Mouse (Mus musculus) gonadal fat pad, adult 2 months (tissue): ENCODE results near the gene Abcd2. TPM values are rescaled to one million over a fixed set of nuclear protein-coding genes. Genes with fewer than 3 reads are reported as not detected.

Experiments used
- DNase-seq: peaks from one replicate; pipeline ENCODE4 v3.0.0-alpha.2; 2012; ENCODE audit warnings: low read depth
- polyA plus RNA-seq: library from polyadenylated mRNA; depleted of rRNA; stranded (reverse); fragments of >200 nt; gene quantifications from 2 replicates; pipeline ENCODE4 v1.2.3, GENCODE M21; 2012; rRNA removed

Abcd2 gene
- 67.7 and 80.2 TPM in 2 replicates for polyA plus RNA-seq

GRCm38 (mm10) chr15:91191412-91192222 lies at the start of gene Abcd2:
TSS of gene Abcd2 (minus strand) at chr15:91191799.
- DNase-seq: no peak

GRCm38 (mm10) chr15:91240683-91241335 lies 49.2 kb upstream of the Abcd2 start:
- DNase-seq: no peak

GRCm38 (mm10) chr15:91237294-91237693 lies 45.7 kb upstream of the Abcd2 start:
- DNase-seq: no peak

- DNase-seq: no peak
Measured at GRCm38 (mm10) chr15:91206518-91206917, 14.9 kb upstream of the Abcd2 start.

- no peak for DNase-seq
Measured at GRCm38 (mm10) chr15:91203521-91203920, 11.9 kb upstream of the Abcd2 start.

- no peak for DNase-seq
Measured at GRCm38 (mm10) chr15:91202486-91202885, 10.9 kb upstream of the Abcd2 start.

GRCm38 (mm10) chr15:91200833-91201232 lies 9.2 kb upstream of the Abcd2 start:
- DNase-seq: no peak

- no peak for DNase-seq
Measured at GRCm38 (mm10) chr15:91199256-91199905, 7.8 kb upstream of the Abcd2 start, which contains the start of gene CN725425. TSS of gene CN725425 (plus strand) at chr15:91199494.

GRCm38 (mm10) chr15:91192223-91192598 lies 612 bp upstream of the Abcd2 start:
- no peak for DNase-seq

GRCm38 (mm10) chr15:91190519-91191207 lies 936 bp downstream of the Abcd2 start:
- no peak for DNase-seq

GRCm38 (mm10) chr15:91190026-91190425 lies 1.6 kb downstream of the Abcd2 start:
- no peak for DNase-seq

- DNase-seq: no peak
Measured at GRCm38 (mm10) chr15:91186358-91186757, 5.2 kb downstream of the Abcd2 start.

GRCm38 (mm10) chr15:91179911-91180622 lies 11.5 kb downstream of the Abcd2 start:
- DNase-seq: no peak

GRCm38 (mm10) chr15:91178656-91179314 lies 12.8 kb downstream of the Abcd2 start:
- no peak for DNase-seq

GRCm38 (mm10) chr15:91172193-91172592 lies 19.4 kb downstream of the Abcd2 start:
- DNase-seq: peak; percentile 79

- no peak for DNase-seq
Measured at GRCm38 (mm10) chr15:91171332-91171731, 20.3 kb downstream of the Abcd2 start.

- no peak for DNase-seq
Measured at GRCm38 (mm10) chr15:91170602-91171328, 20.8 kb downstream of the Abcd2 start.

GRCm38 (mm10) chr15:91167850-91168562 lies 23.6 kb downstream of the Abcd2 start:
- DNase-seq: no peak

- no peak for DNase-seq
Measured at GRCm38 (mm10) chr15:91165021-91165420, 26.6 kb downstream of the Abcd2 start.
